Mouse (Mus musculus) E14TG2a.4 (cell line): ENCODE measurements at regions not wholly inside any gene's neighbourhood (a gene's known extent, or its start where the extent isn't known, plus 50 kb on each side); places are given as distances from the start of the nearest gene placed in this dataset.

Experiments used
- H3K27me3 ChIP-seq: 2 replicates; pipeline ENCODE4 v1.6.1; 2014; ENCODE audit warnings: low read length, control low read depth; ENCODE audit not compliant: insufficient read depth
- H3K36me3 ChIP-seq: 2 replicates; pipeline ENCODE4 v1.6.1; 2014; ENCODE audit warnings: low read length, control low read depth; ENCODE audit not compliant: insufficient read depth
- H3K4me1 ChIP-seq: replicated peaks from 2 replicates; pipeline ENCODE4 v1.6.1; 2014; ENCODE audit warnings: low read depth, low read length, control low read depth
- H3K4me3 ChIP-seq: replicated peaks from 2 replicates; pipeline ENCODE4 v1.5.1; 2014; ENCODE audit warnings: mild to moderate bottlenecking, low read length
- H3K9me3 ChIP-seq: 2 replicates; pipeline ENCODE4 v1.6.1; 2014; ENCODE audit warnings: low read length, control low read depth
- CTCF ChIP-seq: conservative IDR thresholded peaks from 2 replicates; pipeline ENCODE4 v1.5.1; 2014; ENCODE audit warnings: low read length
- NANOG ChIP-seq: IDR thresholded peaks from 2 replicates; pipeline ENCODE4 v1.6.1; 2014; ENCODE audit warnings: borderline replicate concordance, low read length, mixed read lengths
- POU5F1 ChIP-seq: IDR thresholded peaks from 2 replicates; pipeline ENCODE4 v1.6.1; 2014; ENCODE audit warnings: low read length, borderline replicate concordance

GRCm38 (mm10) chr16:95781681-95782080 is 79.8 kb downstream of the Ets2 start:
- H3K4me1 ChIP-seq, result peaks cover 22% of the 10 kb centered on the region
- TF ChIP-seq NANOG, result no peak
- no peak for TF ChIP-seq POU5F1
- no peak for TF ChIP-seq CTCF
- H3K9me3 ChIP-seq, result no peaks in the 10 kb centered on the region
- H3K27me3 ChIP-seq, result no peaks in the 10 kb centered on the region
- no peak overlapping the region for H3K4me3 ChIP-seq
- no peaks in the 10 kb centered on the region for H3K36me3 ChIP-seq

- Histone ChIP-seq H3K4me1 (peaks cover 34% of the 10 kb centered on the region), H3K9me3 (no peaks in the 10 kb centered on the region), H3K4me3 (no peak overlapping the region), H3K36me3 (no peaks in the 10 kb centered on the region), H3K27me3 (no peaks in the 10 kb centered on the region)
- TF ChIP-seq CTCF, result no peak
- TF ChIP-seq POU5F1, result no peak
- no peak for TF ChIP-seq NANOG
Measured at GRCm38 (mm10) chr16:95780431-95780830, 78.6 kb downstream of the Ets2 start.

- peaks cover 42% of the 10 kb centered on the region for H3K4me1 ChIP-seq
- H3K9me3 ChIP-seq, result no peaks in the 10 kb centered on the region
- no peak overlapping the region for H3K4me3 ChIP-seq
- TF ChIP-seq CTCF (no peak), POU5F1 (no peak), NANOG (no peak)
- no peaks in the 10 kb centered on the region for H3K27me3 ChIP-seq
- no peaks in the 10 kb centered on the region for H3K36me3 ChIP-seq
Measured at GRCm38 (mm10) chr16:95778845-95779722, 77.2 kb downstream of the Ets2 start.

- Histone ChIP-seq H3K27me3 (no peaks in the 10 kb centered on the region), H3K9me3 (no peaks in the 10 kb centered on the region), H3K36me3 (peaks cover 2% of the 10 kb centered on the region; the same call in 1 of the 2 replicates), H3K4me3 (no peak overlapping the region), H3K4me1 (peaks cover 51% of the 10 kb centered on the region)
- TF ChIP-seq POU5F1 (no peak), CTCF (no peak), NANOG (no peak)
Measured at GRCm38 (mm10) chr16:95778173-95778572, 76.3 kb downstream of the Ets2 start.

GRCm38 (mm10) chr16:95776610-95777363 is 74.9 kb downstream of the Ets2 start:
- Histone ChIP-seq H3K9me3 (no peaks in the 10 kb centered on the region), H3K27me3 (no peaks in the 10 kb centered on the region), H3K4me3 (no peak overlapping the region), H3K36me3 (peaks cover 4% of the 10 kb centered on the region; the same call in 1 of the 2 replicates), H3K4me1 (peaks cover 60% of the 10 kb centered on the region)
- TF ChIP-seq CTCF (no peak), NANOG (no peak), POU5F1 (no peak)

- H3K9me3 ChIP-seq, result no peaks in the 10 kb centered on the region
- H3K4me1 ChIP-seq, result peaks cover 66% of the 10 kb centered on the region
- TF ChIP-seq CTCF (no peak), NANOG (no peak), POU5F1 (no peak)
- no peak overlapping the region for H3K4me3 ChIP-seq
- no peaks in the 10 kb centered on the region for H3K27me3 ChIP-seq
- H3K36me3 ChIP-seq, result peaks cover 4% of the 10 kb centered on the region; the same call in 1 of the 2 replicates
Measured at GRCm38 (mm10) chr16:95776010-95776409, 74.1 kb downstream of the Ets2 start.

- Histone ChIP-seq H3K36me3 (peaks cover 4% of the 10 kb centered on the region; the same call in 1 of the 2 replicates), H3K4me1 (peaks cover 72% of the 10 kb centered on the region)
- no peak for TF ChIP-seq CTCF
- no peak for TF ChIP-seq NANOG
- no peak for TF ChIP-seq POU5F1
Measured at GRCm38 (mm10) chr16:95775361-95775760, 73.5 kb downstream of the Ets2 start.

GRCm38 (mm10) chr16:95773151-95773550 is 71.3 kb downstream of the Ets2 start:
- no peaks in the 10 kb centered on the region for H3K9me3 ChIP-seq
- no peak overlapping the region for H3K4me3 ChIP-seq
- peaks cover 4% of the 10 kb centered on the region; the same call in 1 of the 2 replicates for H3K36me3 ChIP-seq
- TF ChIP-seq POU5F1 (no peak), CTCF (no peak), NANOG (no peak)
- H3K27me3 ChIP-seq, result no peaks in the 10 kb centered on the region
- peaks cover 92% of the 10 kb centered on the region for H3K4me1 ChIP-seq

More at GRCm38 (mm10) chr16:95775361-95775760, 73.5 kb downstream of the Ets2 start:
- Histone ChIP-seq H3K9me3 (no peaks in the 10 kb centered on the region), H3K27me3 (no peaks in the 10 kb centered on the region), H3K4me3 (no peak overlapping the region)
